Mouse (Mus musculus) NIH3T3 (cell line): ENCODE measurements around the gene Epha7.

Experiments used
- DNase-seq: peaks from one replicate; pipeline ENCODE4 v3.0.0-alpha.2; 2012; ENCODE audit warnings: low read depth

Epha7 gene

DNA sequence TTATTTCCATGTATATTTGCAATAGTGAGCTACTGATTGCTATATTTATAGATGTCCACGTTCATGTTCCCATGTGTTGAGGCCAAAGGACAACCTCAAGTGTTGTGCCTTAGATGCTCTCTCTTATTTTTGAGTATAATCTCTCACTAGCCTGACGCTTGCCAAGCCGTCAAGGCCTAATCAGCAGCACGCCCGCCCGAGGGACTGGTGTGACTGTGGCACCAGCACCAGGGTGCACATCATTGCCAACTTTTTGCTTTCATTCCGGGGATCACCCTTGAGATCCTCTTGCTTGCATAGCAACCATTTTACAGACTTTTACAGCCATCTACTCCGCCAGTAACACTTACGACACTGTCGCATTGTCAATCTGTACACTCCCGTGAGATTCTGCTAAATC lies 86.9 kb downstream of the Epha7 start:
- no peak for DNase-seq

DNA sequence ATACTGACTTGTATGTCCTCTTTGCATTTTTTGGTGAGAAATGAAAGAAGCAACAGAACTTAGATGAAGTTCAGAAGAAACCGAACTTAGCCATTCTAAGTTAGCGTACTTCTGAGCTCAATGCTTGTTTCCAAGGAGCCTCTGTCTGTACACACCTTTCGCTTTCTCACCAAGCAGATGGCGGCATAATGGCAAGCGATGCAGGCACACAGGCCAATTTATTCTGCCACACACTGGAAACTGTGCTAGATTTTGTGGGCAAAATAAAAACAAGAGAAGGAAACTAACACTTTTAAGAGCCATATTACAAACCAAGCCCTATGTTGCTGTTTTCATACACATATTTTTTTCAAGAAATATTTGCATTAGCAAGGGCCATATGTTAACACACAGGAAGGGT lies 88.6 kb downstream of the Epha7 start:
- DNase-seq: no peak

DNA sequence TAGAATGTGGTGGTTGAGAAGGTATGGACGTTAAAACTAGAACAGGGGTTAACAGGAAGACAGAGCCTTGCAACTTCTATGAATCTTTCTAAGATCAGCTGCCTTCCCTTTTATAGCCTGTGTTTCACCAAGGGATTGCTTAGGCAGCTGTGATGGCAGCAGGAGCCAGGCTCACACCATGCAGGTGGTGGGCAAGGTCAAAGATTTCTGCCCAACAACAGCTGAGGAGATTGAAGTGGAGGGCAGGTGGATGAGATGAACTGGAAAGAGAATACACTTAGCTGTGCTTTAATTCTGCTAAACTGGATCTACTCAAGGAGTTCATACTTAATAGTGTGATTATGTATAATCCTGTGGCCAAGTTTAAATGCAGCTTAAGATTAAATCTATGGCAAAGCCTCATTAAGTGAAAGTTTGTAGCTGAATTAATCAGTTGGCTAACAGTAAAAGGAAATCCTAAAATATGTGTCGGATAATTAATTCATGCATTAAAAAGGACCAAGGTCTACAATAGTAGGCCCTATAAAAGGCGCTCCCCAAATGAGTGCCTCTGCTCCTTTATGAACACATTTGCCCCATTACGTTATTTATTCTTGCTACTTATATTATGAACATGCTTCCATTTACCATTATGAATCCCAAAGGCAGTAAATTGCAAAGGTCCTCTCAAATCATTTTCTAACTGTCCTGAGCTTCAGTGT lies 89.2 kb downstream of the Epha7 start:
- no peak for DNase-seq

DNA sequence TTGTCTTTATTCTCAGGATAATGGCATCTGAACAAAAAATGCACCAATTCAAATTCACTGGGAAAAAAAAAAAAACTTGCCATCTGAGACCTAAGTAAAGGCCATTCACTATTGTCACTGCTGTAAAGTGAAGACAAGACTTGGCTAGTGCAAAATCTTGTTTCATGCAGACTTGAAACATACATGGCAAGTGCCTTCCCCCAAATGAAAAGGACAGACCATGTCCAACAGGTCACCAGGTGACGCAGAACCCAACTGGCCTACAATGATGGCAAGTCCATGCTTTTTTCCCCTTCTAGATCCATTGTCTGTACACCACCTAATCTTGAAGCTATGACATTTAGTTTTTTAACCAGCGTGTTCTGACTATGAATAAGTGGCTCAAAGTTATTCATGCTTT lies 94.1 kb downstream of the Epha7 start:
- no peak for DNase-seq

DNA sequence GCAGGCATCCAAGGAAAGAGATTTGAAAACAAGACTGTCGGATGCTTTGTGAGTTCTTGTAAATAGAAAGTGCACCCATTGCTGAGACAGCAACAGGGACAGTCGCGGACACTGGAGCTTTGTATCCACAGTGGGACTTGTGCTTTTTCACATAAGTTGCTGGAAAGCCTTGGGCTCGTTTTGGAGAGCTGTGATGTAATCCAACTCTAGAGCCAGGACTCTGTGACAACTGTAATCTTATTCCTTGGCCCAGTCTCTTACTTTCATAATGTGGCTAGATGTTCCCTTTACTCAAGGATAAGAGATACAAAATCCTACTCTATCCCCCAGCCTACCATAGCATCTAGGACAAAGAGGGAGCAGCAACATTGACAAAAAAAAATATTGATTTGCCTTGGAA lies 97.2 kb downstream of the Epha7 start:
- DNase-seq: no peak

DNA sequence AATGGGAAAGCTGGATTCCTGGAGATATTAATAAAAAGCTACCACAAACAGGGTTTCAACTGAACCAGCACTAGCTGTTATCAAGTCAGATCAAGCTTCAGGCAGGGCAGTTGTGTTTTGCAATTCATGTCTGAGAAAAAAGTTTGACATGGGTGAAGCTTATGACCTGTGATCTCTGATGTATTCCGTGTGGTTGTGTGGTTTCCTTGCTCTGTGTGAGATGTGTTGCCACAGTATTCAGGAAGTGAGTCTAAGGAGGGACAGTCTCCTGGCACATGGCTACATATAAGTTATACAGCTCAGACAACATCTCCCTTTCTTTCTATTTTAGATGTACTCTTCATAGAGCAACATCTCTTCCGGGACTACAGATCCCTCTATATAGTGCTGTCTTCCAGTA lies 99.1 kb downstream of the Epha7 start:
- DNase-seq: no peak

DNA sequence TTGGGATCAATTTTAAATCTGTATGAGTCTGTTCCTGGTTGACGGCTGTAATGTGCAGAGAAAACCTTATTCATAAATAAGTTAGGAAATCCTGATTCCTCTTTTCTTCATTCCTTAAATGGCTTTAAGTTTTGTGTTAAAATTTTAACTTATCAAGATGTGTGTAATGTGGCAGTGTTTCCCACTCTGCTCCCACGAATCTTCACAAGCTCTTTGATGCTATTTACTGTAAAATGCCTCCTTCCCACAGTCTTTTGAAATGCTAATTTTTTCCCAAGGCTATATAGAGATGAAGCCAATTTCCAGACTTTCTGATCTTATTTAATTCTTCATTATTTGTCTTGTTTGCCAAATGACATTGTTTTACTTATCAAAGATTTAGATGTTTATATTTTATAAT lies 100.7 kb downstream of the Epha7 start:
- no peak for DNase-seq

DNA sequence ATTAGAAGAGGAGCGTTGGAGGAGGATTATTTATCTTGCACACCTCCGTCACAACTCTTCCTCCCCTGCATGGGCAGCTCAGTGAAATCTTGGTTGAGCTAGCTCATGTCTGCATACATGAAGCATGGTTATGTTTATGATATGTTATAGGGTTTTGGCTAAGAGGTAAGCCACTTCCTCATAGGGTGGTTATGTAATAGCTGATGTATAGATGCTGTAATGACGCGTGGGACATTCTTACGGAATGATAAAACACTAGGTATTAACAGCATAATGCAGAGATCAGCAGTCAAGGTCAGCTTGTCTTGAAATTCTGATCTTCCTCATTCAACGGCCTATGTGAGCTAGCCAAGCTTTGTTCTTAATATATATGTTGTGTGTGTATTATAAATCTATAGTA lies 107.7 kb downstream of the Epha7 start:
- no peak for DNase-seq

DNA sequence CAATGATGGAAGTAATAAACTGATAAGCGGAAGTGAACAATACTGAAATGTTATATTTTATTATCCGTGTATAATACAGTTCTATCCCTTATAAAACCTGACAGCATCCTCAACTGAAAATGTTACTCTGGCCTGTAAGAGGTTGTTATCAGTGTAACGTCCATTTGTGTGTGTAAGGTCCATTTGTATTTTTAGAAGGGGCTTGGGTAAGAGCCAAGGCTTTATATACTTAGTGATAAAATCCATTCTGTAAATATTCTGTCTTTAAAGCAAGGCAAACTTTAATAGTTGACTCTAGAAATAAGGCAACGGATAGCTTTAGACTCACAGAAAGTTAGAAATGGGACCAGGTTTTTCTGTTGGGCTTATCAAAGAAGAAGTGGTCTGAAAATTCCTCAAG lies 113.1 kb downstream of the Epha7 start:
- no peak for DNase-seq

DNA sequence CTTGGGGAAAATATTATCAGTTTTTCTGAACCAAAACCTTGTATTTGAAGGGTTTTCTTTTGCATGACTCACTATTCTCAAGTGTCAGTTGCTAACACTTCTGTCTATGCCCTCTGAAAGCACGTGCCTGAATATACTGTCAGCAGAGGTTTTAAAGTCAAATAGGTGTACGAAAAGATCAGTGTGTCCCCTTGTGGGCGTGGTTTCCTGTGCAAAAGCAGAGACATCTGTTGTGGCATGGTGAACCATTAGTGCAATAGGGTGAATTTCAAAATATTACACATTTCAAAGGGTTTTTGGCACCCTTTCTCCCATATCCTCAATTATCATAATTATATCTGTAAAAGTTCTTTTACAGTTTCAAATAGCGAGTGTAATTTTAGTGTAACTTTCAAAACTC lies 120.5 kb downstream of the Epha7 start:
- DNase-seq: no peak

DNA sequence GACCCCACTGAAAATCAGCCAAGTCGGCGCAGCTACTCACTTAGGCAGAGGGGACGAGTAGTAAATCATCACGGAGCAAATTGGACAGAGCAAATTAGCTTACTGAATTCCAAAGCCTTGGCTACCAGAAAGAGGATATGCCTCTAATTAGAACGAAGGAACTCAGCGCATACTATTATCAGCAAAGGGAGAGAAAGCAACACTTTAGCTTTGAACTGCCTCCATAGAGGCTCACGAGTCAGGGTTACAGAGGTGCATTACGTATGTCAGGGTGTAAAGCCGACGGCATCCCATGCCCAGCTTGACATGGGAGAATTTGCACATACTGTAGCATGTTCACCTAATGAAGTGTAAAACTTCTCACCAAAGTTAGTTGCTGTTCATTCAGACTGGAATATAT lies 121.9 kb downstream of the Epha7 start:
- no peak for DNase-seq

DNA sequence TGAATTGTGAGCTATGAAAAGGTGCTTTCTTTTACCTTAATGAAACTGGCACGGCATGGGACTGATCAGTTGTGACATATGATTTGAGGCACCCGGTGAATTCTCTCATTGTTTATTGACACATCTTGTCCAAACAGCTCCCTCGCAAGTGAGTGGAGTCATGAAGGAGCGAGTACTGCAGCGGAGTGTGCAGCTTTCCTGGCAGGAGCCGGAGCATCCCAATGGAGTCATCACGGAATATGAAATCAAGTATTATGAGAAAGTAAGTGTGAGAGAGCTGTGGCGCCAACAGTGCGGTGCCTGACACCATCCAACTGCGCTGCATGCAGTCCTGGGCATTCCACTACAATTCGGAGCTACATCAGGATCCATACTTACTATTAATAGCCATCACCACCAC lies 122.6 kb downstream of the Epha7 start:
- no peak for DNase-seq

DNA sequence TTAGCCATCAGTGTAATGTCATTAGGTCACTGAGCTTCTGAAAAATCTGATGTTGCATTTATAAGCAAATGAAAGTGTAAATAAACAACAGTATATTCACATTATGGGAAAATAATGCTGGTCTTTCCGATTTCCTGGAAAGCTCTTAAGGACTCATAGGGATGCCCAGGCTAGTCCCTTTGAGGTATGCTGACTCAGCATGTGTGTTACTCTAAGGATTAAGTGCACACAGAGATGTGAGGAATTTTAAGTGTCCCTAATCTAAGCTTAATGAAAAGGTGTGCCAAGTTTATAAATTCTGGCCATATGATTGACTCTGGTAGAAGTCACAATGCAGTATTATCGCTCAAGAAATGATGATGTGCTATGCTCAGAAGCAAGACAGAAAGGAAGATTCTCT lies 127.8 kb downstream of the Epha7 start:
- DNase-seq: no peak

DNA sequence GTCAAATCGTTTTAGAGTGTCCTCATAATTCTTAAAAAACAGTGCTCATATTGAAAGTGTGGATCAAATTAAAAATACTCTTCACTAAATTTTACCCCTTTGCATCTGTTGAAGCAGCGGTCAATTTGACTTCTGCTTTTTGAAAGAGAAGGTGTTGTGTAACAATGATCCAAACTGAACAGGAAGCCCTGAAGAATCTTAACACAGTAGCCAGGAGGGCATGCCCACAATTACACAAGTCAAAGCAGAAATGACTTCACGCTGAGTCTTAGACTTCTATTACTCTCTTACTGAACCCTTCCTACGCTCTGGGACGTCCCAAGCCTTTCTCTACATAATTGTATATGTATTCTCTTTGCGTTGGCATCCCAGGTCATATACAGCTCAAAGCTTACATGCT lies 131.3 kb downstream of the Epha7 start:
- DNase-seq: no peak

DNA sequence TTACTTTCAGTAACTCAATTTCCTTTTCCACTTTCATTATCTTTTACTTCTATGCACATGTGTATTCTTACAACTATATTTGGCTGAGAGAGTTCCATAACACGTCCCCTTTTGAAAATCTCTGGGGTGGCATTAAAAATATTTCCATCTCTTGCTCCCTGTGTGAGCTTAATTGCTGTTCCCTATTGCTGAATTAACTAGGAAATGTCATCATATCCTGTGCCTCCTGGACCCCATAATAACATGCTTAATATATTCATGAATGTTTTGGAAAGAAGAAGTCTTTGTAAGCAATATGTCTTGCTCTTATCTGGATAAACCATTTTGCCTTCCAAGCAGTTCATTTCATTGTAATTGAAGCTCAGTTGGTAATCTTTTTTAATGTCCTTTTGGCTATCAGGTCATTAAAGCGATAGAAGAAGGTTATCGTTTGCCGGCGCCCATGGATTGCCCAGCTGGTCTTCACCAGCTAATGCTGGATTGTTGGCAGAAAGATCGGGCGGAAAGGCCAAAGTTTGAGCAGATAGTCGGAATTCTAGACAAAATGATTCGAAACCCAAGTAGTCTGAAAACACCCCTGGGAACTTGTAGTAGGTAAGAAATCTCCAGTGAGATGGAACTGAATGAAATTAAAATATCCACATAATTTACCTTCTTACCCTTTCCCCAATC lies 148.1 kb downstream of the Epha7 start:
- DNase-seq: no peak

DNA sequence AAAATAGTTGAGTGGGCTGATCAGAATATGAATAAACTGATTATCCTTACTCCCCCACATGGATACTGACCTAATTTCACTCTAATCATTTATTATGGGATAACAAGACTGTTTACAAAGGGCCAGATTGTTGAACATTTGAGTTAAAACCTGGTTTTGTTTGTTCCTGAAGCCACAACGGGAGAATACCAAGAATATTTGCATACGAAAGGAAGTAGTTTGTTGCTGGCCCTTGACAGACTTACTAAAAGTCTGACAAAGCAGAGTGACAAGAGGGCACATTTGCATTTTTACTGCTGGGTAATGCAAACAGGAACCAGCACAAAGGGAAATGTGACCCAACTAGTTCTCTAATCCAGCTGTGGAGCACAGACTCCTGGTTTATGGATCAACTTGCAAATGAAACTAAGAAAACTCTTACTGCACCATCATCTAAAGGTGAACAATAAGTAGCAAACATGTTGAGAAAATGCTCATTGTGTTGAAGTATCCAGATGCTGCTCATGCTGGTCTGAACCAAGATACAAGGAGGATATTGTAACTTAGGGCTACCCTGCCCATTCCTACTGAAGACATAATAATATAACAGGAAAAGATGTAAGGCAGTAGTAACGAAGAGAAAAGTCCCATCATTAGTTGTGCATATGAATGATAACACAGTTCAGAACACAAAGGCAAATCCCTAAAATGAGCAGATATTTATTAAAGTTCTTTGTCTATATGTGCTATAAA lies 154.8 kb downstream of the Epha7 start:
- DNase-seq: no peak

DNA sequence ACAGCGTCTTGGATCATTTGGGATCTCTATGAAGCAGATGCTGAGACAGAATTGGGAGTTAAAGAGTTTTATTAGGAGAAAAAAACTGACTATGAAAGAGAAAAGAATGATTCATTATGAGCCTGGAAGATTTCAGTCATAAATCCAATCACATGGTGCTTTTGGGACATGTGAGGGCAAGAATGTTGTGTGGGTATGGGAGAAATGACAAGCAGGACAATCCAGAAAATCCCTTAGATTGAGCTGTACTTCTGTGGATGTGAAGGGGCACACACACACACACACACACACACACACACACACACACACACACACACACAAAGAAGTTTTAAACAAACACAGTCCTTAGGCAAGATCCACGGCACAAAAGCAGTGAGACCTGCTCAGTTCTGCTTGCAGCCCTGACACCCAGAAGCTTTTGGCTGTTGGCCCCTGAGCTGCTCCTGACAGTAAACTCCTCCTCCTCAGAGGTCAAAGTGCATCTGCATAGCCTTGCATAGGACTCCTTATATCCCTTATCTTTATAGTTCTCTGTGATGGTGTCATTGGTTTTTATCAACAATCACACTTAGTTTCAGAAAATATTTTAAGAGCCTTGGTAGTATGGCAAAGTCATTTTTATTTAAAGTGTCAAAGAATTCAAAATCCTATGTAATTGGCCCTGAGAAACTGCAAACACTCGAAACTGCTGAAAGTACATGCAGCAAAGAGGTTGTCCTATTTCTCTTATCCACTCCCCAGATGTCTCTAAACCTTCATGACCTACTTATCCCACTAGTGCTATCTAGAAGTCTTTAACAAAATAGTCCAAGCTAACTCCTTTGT lies 185.7 kb downstream of the Epha7 start:
- DNase-seq: no peak

DNA sequence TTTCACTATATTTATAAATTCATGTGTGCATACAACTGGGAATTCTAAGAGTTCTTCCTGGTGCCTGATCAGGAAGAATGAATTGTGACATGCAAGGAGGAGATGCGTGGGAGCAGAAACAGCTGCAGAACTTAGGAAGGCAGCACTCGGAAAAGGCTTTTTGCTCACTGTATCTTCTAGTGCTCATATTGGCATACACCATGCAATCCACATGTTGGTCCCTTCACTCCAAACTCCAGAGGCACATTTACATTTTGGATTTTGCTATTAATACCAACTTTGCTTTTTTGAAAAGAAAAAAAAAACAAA lies 186.3 kb downstream of the Epha7 start:
- DNase-seq: no peak

DNA sequence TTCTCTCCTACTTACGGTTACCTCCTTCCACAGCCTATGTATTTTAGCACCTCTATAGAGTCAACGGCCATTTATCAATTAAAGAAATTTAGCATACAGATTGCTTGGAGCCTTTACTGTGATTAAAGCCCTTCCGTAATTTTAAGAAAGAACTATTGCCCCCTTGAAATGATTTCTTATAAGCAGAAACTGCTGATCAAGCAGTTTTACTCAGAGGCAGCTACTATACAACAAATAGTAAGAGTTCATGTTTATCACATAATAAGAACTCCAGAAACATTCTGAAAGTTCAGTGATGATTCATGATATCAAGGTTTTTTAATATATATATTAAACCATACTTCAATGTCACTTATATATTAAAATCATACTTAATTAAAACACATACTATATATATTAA lies 197.4 kb downstream of the Epha7 start:
- no peak for DNase-seq
